Mouse (Mus musculus): ENCODE results near the gene Gm17428.
"Not testable (repeated sequence)": the region's sequence is repeated elsewhere in the genome, so short reads cannot be mapped to it uniquely, and the experiment has no call there.

The Gm17428 gene

DNA sequence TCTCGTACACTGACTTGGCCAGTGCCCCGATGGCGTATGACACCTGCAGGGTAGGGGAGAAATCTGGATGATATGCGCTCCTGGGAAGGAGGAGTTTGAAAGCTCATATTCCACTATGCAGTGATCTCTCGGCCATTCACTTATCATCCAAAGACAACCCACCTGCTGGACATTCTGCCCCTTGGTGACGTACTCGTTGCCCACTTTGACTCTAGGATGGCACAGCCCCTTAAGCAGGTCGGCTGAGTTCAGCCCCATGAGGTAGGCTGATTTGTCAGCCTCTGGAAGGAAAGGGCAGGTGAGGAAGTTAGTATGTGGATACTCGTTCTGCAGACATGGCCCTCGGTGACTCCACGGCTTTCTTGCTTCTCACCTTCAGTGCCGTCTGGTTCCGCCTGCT, 12.1 kb downstream of the Gm17428 start:
- DNase-seq (ENCODE audit: low spot score in 2 of 2) = no peak

DNA sequence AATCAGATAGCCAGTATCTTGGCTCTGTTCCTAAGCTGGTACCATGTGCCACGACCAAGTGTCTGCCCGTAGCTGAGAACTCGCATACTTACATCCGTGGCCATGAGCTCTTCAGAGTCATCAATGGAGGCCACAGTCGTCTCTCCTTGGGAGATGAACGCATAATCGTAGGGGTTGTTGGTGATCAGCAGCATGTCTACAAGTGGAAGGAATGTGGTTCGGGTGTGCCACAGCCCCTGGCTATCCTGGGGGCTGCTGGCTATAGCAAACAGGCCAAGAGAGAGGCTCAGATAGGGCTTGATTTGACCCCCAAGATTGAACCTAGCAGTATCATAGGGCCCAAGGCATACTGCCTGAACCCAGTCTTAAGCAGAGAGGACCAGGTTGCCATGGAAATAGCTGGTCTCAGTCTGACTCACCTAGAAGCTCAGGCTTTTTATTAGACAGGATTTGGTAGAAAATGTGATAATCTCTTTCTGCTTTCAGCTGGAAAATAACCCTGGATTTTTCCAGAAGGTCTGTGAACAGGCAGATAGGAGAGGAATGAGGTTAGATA, 13.2 kb downstream of the Gm17428 start:
- peak in 1 of 2 experiments; percentile 20 for DNase-seq (ENCODE audit: low spot score in 2 of 2)

DNA sequence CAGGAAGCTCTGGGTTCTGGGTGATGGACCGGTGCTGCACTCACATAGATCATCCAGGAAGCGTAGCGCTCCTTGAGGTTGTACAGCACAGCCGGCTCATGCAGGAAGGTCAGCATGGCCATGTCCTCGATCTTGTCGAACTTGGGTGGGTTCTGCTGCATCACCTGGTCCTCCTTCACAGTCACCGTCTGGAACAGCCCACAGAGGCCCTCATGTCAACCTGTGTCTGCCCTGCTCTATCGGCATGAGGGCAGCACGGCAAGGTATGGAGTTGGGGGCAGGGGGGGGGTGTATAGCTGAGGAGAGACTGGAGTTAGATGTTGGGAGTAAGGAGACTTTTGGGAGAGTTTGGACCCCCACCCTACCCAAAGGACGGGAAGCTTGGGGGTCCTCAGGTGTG, 15.5 kb downstream of the Gm17428 start:
- no peak for DNase-seq (ENCODE audit: low spot score in 2 of 2)

DNA sequence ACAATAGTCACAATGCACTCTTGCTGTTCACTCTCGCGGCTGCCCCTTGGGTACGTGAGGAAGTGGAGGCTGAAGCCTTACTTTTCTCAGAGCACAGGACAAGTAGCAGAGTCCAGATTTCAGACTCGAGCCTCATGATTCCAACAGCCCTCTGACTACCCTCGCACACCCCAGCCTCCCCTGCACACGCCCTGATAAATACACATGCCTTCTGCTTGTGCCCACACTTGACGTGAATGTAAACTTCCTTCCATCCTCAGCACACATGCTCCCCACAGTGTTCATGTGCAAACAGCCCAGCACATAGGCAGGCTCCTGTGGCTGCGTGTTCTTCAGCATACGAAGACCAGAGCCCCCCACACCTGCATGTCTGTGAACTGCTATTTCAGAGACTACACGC, 16.9 kb downstream of the Gm17428 start:
- no peak for DNase-seq (ENCODE audit: low spot score in 2 of 2)

DNA sequence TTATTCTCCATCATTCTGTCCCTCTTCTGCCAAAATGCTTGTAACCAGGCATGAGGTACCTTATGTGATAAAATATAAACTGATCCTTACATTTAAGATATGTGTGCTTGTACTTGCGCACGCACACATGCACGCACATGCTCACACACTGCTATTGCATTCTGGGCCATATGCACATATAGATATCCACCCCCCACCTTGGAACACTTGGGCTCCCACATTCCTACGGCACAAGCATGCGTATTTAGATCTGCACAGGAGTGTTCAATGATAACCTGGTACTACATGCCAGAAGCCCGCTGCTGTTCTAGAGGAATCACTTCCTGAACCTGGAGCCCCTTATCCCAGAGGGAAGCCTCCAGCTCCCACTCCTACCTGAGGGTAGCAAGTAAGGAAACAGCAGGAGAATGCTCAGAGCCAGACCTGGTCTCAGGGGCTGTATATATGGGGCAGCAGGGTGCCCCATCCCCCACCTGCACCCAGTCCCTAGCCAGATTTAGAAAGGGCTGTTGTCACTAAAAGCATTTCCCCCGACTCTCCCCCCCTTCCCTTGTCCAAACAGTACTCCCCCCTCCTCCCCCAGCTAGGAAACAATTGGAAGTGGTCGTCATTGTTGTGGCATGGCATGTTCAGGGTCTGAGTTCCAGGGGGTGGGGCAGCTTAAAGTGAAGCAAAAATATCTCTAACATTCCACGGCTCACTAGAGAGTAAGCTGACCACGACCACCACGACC, 17.6 kb downstream of the Gm17428 start, which contains the start of gene Myh7:
Gene Myh7 (minus strand): TSS at position 491 of the 733 bp plus-strand sequence.
- DNase-seq (ENCODE audit: low spot score in 2 of 2) = no peak

DNA sequence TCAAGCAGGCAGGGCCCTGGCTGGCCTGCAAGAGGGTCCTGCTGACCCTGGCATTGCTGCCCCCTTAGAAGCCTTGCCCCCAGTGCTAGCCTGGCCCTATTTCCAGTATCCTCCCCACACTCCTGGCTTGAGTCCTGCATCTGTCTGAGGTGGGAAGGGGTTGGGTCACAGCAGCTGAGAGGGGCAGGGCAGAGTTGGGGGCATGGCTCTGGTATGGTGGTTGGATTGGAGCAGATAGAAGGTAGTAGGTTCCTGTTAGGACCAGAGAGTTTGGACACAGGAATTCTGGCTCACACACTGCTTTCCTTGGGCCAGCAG, 18.1 kb downstream of the Gm17428 start:
- DNase-seq (ENCODE audit: low spot score in 2 of 2) = no peak

DNA sequence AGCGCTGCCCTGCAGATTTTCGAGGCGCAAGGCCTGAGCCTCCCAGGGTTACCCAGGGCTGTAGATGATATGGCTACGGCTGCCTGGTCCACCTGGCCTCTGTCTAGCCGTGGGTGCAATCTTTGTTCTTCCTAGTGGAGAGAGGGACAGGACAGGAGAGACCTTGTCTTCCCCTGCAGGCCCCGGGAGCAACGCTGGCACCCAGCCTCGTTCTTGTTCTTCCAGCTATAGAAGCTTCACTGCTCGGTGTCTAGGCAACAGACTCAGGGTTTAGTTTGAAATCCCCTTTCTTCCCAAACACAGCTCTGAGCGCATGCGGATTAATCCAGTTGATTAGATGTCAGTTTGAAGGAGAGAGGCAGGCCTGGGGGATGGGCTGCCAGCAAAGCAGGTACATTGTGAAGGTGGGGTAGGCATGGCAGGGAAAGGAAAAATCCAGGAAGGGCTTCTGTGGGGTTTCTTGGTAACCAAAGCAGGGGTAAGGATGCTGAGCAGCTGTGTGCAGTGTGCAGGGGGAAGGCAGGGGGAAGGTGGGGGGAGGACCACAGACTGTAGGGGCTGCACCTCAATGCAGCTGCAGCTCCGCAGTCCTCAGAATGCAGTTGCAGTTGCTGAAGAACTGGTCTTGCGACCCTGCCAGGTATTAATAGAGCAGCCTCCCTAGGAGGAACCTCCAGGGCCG, 18.9 kb downstream of the Gm17428 start:
- DNase-seq (ENCODE audit: low spot score in 2 of 2) = peak in 1 of 2 experiments; percentile 37

DNA sequence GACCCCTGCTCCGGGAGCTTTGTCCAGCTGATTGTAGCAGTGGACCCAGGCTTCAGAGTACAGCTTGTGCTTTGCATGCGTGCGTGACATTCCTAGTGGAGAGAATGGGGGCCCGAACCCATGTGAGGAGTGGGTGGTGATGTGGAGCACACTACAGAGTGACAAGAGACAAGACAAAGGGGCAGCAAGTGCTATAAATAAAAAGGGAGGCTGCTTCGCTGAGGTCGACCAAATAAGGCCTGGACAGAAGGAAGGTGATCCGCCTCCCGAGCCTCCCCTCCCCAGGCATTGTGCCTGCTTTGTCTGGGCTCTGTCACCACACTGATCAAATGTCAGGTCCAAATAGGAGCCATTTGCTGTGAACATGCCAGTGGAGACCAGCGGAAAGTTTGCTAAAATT, 20.1 kb downstream of the Gm17428 start:
- no peak for DNase-seq (ENCODE audit: low spot score in 2 of 2)

DNA sequence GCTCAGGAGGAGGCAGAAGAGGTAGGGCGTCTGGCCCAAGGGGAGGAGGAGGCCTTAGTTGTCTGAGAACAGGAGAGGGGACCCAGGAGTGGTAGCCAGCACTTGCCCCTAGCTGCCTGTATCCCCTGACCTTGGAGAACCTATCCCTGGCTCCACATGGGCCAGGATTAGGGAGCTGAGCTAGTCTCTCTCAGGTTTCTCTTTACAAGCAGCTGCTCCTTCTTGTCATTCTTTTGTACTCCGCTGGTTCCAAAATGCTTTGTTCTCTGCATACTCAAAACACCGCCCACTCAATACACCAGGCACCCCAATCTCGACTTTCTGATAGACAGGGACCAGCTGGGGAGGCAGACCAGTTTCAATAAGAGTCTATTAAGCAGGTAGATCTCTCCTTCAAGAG, 20.6 kb downstream of the Gm17428 start:
- DNase-seq (ENCODE audit: low spot score in 2 of 2) = no peak

DNA sequence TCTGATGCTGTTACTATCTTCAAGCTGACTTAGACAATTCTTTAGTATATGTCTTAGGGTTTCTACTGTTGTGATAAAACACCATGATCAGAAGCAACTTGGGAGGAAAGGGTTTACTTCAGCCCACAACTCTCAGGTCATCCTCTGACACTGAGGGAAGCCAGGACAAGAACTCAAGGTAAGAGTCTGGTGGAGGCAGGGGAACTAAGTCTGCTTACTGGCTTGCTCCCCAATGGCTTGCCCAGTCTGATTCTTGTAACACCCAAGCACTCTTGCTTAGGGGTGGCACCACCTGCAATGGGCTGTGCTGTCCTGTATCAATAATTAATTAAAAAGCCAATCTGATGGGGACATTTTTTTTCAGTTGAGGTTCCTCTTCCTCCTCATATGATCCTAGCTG, 21.9 kb downstream of the Gm17428 start:
- no peak for DNase-seq (ENCODE audit: low spot score in 2 of 2)

DNA sequence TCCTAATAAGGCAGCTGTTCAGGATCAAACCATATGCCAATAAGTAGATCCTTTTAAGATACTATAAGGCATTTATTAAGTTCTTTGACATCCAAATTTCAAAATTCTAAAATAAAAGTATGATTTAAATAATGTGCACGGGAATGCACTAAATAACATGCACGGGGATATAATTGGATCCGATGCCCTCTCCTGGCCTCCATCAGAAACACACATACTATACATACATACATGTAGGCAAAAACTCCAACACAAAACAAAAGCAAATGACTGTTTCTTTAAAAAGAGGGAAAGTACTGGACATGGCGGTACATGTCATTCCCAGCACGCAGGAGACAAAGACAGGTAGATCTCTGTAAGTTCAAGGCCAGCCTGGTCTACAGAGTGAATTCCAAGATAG, 23.1 kb downstream of the Gm17428 start:
- DNase-seq (ENCODE audit: low spot score in 2 of 2) = not testable (repeated sequence)

DNA sequence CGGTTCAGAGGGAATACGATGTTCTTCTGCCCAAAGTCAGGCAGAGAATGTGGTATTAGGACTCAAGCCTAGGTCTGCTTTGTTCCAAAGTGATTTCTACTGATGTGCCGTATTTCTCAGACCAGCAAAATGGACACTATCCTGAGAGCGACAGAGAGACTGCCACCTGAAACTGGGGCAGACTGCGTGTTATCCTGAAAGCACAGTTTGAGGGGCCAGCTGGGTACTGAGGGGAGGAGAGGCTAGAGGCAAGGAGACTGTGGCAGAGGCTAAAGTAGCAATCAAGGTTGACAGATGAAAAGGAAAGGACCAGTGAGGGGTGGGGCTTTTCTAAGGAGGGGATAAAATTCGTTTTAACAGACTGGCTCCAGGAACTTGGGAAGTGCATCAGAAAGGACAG, 24.1 kb downstream of the Gm17428 start:
- DNase-seq (ENCODE audit: low spot score in 2 of 2) = no peak

DNA sequence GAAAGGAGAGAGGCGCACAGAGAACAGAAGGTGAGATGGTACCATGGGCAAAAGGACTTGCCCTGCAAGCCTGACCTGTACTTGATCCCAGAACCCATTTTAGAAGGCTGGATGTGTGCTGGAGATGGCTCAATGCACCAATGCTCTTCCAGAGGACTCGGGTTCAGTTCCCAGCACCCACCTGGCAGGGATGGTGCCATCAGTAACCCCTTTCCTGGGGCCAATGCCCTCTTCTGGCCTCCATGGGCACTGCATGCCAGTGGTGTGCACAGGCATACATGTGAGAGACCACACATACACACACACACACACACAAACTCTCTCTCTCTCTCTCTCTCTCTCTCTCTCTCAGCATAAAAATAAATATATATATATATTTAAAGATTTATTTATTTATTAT, 24.7 kb downstream of the Gm17428 start:
- DNase-seq (ENCODE audit: low spot score in 2 of 2) = no peak

DNA sequence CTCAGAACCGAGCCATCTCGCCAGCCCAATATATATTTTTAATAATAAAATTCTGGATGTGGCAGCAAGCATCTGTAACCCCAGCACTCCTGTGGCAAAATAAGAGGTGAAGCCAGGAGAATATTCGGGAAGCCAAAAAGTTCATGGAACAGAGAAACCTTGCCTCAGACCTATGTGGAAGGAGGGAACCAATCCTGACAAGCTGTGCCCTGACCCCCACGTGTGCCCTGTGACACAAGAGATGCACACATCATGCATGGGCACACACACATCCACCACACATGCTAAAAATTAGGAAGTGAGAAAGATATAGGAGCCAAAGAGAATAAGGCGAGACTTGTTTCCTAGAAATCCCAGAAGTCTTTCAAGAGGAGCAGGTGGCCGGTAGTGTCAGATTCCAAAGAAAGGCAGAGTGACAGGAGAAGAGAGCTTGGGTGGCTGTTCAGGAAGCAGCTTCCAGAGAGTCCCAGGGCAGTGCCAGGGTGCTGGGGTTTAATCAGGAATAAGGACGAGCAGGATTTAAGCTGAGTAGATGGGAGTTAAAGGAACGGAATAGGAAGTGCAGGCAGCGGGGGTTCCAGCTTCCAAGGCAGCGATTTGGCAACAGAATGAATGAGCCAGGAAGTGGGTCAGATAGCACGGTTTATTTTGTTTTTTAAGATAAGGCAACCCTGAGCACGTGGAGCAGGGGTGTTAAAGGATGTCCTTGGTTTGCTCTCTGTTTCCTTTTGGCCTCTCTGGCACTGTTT, 25.4 kb downstream of the Gm17428 start:
- no peak for DNase-seq (ENCODE audit: low spot score in 2 of 2)

DNA sequence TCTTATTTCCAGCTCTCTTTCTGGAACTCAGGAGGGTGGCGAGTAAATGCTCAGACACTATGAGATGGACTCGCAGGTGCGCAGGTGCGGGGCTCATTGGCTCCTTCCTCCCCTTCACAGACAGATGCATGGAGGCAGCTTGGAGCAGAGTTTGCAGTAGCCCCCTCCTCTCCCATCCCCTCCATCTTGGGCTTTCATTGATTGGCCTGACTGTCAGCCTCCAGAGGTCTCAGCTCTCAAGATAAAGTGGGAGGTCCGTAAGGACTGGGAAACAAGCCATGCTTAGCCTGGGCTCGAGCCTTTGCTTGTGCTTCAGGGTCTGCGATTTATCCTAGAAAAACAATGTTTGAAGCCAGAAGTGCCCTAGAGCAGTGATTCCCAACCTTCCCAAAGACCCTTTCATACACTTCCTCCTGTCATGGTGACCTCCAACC, 26.0 kb downstream of the Gm17428 start:
- no peak for DNase-seq (ENCODE audit: low spot score in 2 of 2)

DNA sequence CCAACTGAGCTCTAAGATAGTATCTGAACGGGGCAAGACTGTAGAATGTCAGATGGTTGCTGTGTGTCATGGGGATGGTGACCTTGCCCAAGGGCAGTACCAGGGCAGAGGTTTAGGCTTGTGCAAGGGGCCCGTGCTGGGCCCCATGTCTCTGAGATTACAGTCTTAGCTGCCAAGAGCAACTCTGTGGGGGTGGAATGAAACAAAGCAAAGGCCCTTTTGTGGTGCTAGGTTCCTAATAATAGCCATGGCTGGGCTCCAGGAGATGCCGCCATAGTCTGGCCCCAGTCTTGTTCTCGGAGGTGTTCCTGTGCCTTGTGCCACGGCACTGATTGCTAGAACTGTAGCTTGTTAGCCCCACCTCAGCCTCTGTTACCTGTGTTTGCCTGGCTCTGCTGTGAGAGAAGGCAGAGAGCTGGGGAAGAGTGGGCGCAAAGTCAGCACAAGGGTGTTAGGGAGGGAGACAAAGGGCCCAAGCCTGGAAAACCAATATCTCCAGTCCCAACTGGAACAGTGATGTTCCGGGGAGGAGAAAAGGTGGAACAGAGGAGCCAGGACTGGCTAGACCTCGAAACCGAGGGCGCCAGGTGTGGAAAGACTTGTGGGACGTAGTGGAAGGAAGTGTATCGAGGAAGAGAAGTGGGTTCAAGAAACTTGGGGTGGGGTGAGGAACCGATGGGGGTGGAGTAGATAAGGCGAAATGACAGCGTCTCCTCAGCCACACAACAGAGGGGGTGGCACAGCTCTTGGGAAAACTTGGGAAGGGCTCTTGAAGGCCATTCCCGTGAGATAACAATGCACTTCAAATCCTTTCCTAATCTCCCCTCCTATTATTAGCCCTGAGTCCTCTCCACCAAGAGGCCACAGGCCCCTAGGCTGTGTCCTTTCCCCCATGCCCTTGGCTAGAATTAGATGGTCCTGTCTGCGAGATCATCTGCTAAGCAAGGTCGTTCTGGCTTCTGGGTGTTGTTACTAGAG, 27.4 kb downstream of the Gm17428 start:
- peak in 1 of 2 experiments; percentile 31 for DNase-seq (ENCODE audit: low spot score in 2 of 2)

DNA sequence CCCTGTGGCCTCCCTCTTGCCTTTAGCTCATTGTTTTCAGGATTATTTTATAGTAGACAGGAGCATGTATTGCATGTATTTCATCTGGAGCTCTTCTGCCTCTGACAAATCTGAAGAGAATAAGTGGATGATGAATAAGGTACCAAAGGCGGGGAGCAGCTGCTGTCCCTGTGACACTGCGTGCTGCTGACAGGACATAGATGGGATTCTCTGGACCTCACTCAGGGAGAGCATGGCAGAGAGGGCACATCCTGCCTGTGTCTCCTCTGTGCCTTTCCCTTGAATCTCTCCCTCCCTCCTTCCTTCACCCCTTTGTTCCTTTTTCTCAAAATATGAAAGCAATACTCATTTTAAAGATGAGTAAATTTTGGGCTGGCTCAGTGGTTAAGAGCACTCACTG, 28.8 kb downstream of the Gm17428 start:
- DNase-seq (ENCODE audit: low spot score in 2 of 2) = no peak

DNA sequence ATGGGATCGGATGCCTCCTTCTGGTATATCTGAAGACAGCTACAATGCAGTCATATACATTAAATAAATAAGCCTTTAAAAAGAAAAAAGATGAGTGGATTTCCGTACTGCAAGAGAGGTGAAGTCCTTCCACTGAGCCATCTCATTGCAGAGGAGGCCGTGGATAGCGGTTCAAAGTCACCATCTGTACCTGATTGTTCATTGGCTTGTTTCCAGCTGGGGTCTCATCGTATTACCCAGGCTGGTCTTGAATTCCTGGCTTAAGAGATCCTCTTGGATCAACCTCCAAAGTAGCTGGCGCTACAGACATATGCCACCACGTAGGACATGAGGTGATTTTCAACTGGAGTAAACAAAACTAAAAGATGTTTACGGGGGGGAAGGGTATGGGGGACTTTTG, 29.2 kb downstream of the Gm17428 start:
- DNase-seq (ENCODE audit: low spot score in 2 of 2) = no peak

DNA sequence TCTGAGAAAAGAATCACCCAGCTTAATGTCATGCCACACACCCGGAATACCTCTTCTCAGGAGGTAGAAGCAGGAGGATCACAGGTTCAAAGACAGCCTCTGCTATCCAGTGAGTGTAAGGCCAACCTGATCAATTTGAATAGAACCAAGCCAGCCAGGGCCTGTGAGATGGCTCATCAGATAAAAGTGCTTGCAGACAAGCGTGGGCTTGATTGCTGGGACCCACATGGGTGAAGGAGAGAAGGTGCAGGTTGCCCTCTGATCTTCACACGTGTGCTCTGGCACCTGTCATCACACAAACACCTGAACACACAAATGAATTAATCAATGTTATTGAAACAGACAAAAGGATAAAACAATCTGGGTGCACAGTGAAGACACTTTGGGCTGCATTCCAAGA, 29.8 kb downstream of the Gm17428 start:
- no peak for DNase-seq (ENCODE audit: low spot score in 2 of 2)

DNA sequence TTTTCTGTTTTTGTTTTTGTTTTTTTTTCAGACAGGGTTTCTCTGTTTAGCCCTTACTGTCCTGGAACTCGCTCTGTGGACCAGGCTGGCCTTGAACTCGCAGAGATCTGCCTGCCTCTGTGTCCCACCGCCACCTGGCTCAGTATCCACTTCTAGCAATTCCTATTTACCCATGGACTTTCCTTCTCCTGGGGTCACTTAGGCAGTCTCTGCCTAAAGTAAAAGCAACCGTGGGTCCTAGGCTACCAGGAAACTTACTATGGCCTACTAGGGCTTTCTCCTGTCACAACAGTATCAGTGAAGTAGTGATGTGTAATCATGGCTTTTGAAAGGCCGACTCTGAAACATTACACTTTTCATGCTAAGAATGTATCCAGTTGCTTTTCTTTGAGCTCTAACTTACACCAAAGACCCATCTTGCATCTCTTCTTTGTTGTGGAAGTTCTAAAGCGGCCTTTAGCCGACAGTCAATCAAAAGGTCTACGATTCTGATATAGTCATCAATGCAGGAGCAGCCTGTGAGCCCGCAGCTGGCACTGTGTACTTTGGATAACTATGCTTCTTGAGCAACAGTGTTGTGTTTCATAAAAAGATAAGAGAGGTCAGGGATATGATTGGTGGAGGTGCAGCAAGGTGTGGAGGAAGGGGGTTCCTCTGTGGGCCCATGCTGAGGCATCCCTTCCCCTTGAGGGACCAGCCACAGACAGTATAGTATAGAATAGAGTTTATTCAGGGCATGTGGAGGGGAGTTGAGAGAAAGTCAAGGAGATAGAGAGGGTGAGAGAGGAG, 30.6 kb downstream of the Gm17428 start:
- DNase-seq (ENCODE audit: low spot score in 2 of 2) = no peak

DNA sequence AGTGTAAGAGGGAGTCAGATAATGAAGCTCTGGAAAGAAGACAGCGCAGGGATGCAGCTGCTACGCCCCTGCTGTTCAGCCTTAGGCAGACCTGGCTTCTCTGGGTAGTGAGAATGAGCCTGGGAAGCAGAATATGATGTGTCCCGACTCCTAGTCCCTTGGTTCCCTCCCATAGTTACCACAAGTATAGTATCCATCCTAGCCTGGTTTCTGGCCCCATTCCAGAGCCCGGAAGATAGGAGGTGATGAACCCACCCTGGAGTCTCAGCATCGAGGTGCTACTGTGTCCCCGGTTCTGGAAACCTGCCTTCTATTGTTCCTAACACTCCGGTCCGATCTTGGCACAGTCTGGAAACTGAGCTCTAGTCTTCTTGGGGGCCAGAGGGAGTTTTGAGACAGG, 31.7 kb downstream of the Gm17428 start:
- DNase-seq (ENCODE audit: low spot score in 2 of 2) = no peak
